Mouse (Mus musculus): ENCODE data around the gene Jmjd6.
A peak's percentile ranks its signal among the peaks of the same experiment; 100 is the strongest.

Jmjd6 gene

DNA sequence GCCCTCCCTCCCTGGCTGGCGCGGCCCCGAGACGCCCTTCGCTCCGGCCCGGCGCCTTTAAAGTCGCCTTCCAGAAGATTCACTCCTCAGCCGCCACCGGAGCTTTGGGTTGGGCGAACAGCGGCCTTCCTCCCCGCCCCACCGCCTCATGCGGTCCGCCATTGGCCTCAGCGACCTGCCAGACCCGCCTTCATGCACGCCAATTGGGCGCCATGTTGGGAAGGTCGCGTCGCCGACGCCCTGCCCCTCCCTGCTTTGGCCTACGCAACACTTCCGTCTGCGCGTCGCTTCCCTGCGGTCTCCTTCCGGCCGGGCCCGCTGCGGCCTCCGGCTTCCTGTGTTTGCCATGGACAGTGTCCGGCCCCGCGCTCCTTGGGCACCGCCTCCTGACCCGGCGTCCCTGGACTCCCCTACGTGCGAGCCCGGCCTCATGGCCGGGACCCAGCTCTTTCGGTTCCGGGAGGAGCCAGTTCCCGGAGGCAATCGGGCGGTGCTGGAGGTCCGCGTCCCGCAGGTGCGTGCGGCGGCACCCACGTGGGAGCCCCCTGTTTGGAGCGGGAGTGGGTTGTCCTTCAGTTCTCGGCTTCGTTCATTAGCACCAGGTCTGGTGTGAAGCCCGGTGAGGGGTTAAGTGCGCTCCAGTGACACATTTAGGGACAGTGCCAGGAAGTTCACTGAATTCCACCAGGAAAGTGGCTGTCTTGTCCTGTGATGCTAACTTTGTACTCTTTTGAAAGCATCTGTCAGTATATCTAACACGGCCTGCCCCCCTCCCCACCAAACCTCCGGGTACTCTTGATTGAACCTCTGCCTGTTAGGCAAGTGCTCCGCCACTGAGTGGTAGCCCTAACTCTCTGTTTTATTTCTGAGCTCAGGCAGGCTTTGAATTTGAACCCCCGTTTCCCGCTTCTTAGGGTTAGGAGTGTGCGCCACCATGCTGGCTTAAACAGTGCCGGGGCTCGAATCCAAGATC is at the start of gene Jmjd6, which contains the start of gene Mettl23:
Gene Jmjd6, minus strand, starts transcription at position 189 of the 973 bp plus-strand sequence.
Gene Mettl23, plus strand, starts transcription at position 18 of the 973 bp plus-strand sequence.
- DNase-seq (ENCODE audit: low read depth, low spot score) = peak; percentile 97

DNA sequence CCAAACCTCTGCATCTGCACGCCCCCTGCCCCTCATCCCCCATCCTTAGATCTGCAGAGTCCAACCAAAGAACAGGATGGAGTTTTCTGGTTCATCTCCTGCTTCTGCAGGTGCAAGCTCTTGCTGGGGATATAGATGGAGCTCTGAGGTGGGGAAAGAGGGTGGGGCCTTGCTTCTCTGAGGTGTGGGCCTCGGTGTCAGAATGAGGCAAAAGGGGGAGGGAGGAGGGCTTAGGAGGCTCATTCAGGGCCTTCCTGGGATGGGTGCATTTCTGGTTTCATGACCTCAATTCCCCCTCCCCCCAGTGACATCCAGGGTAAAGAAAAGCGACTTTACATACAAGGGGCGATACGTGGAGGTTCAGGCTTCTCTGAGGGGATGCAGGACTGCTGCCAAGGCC is 43.9 kb upstream of the Jmjd6 start:
- DNase-seq (ENCODE audit: low read depth, low spot score) = no peak

DNA sequence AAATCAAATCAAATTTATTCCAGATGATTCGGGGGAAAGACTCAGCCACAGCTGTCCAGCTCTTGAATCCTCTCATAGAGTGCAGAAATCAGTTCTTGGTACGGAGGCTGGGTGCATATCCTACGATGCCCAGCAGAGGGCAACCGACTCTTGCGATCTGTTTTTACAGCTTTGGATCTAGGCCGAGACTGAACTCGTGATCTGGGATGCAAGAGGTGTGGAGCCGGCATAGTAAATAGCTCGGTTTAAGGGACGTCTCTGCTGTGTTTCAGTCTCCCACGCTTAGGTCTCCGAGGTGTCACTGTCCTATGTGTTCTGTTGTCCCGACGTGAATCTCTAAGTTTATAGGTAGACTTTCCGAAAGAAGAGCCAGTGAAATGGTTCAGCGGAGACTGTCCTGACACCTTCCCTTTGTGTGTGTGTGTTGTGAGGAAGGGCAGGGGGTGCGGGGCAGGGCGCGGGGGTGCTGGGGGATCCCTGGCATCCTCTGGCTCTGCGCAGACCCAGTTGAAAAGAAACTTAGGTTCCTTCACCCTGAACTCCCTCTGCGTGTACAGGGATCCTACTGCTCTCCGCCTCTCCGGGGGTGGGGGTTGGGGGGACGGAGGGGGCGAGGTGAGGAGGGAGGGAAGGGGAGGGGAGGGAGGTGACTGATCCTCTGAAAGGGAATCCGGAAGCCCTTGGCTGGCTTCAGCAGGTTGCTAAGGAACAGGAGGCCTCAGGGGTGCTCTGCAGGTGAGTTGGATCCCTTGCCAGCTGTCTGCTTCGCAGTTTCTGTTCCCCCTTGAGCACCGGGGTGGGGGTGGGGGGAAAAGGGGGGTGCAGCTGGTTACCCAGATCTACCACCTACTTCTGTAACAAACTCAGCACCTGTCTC is 42.3 kb upstream of the Jmjd6 start:
- DNase-seq (ENCODE audit: low read depth, low spot score) = peak; percentile 95

DNA sequence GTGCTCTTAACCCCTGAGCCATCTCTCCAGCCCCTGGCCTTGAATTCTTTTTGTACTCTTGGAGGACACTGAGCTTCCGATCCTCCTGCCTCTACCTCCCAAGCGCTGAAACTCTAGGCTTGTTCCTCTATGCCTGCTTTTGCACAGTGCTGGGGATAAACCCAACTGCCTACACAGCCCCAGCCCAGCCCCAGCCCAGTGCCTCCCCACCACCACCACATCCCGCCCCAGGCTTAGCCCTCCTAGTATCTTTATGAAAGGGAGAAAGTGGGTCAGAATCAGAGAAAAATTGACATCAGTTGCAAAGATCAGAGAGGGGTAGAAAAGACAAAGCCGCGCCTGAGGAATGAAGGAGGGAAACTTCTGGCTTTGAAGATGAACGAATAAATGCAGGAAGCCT is 40.8 kb upstream of the Jmjd6 start:
- no peak for DNase-seq (ENCODE audit: low read depth, low spot score)

DNA sequence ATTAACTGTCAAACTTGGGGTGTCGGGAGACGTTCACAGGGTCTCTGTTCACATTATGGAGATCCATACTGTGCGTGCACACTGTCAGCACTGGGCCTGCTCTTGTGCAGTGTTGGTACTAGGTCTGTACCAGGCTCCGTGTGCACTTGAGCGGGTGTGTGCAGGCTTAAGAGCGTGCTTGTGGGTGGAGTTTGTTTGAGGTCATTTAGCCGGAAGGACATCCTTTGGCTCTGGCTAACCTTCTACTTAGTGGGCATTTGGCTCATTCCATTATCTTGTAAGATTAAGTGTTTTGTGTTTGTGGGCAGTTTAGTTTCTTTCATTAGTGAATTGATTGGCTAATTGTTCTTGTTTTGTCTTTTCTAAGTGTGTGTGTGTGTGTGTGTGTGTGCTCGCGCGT is 39.2 kb upstream of the Jmjd6 start:
- no peak for DNase-seq (ENCODE audit: low read depth, low spot score)

DNA sequence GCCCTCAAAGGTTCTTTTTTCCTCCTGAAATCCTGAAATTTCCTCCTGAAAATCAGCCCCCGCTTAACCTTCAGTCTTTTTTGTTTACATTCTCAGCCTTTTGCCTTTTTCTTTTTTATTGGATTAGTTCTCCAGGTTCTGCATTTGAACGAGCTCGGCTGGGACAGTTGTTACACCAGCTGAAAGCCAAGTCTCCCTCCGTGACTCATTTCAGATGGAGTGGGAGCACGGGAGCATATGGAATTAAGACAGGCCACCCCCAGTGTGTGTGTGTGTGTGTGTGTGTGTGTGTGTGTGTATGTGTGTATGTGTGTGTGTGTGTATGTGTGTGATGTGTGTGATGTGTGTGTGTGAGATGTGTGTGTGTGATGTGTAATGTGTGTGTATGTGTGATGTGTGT is 38.2 kb upstream of the Jmjd6 start:
- no peak for DNase-seq (ENCODE audit: low read depth, low spot score)

DNA sequence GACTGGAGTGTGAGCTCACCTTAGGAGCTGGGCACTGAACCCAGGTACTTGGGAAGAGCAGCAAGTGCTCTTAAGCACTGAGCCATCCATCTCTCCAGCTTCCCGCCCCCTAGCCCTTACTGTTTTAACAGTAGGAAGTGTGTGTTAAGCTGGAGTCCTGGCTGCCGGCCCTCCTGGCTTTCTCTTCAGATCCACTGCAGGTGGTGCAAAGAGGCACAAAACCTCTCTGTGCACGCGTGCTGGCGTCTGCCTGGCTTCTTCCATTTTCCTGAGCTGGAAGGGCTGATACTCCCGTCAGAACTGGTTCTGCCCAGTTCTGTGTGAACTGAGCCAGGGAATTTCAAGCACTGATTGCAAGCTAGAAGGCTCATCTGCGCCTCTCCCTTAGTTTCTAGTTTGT is 37.6 kb upstream of the Jmjd6 start:
- DNase-seq (ENCODE audit: low read depth, low spot score) = no peak

DNA sequence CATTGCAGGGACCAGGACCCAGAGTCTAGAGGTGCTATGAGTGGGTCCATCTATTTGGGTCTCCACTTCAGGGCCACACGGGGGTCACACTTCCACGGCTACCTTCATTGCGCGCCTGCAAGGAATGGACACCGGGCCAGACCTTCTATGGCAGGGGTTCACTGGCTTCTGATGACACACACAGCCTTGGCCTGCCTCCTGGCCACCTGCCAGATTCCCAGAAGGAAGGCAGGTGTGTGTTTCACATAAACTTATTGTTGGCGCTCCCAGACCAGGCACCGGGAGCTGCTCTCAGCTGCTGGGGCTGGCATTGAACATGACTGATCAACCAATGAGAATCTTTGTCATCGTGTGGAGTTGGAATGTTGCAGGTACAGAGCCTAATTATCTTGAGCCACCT is 35.2 kb upstream of the Jmjd6 start:
- no peak for DNase-seq (ENCODE audit: low read depth, low spot score)

DNA sequence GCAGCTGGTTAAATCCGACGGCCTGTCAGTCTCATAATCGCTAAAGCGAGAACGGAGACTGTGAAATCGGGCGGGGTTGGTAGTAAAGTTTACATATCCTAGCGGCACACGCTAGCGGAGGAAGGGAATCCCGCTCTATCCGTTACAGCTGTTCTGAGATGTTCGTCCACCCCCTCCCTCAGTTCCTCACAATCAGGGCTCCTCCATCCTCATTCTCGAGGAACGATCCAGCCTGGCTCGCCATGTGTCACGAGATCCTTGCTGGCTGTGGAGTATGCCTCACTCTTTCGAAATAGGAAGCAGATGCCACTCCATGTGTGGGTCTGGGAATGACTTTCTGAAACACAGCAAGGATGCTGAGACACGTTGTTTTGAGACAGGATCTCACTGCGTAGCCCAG is 30.7 kb upstream of the Jmjd6 start:
- DNase-seq (ENCODE audit: low read depth, low spot score) = no peak

DNA sequence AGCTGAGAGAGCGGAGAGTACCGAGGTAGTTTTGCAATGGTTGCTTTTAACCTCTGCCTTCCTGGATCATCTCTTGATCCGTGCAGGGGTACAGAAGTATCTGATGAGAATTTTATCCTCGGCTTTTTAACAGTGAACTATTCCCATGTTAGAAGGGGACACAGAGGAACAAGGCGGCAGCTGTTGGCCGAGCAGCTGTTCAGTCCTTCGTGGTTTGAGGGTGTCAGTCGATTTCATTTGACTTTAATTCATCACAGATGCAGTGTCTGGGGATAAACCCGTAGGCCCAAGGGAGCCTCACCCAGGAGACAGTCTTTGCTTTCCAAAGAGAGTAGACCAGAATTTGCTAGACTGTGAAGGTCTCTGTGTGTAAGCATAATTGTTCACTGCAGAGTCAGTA is 28.3 kb upstream of the Jmjd6 start:
- no peak for DNase-seq (ENCODE audit: low read depth, low spot score)

DNA sequence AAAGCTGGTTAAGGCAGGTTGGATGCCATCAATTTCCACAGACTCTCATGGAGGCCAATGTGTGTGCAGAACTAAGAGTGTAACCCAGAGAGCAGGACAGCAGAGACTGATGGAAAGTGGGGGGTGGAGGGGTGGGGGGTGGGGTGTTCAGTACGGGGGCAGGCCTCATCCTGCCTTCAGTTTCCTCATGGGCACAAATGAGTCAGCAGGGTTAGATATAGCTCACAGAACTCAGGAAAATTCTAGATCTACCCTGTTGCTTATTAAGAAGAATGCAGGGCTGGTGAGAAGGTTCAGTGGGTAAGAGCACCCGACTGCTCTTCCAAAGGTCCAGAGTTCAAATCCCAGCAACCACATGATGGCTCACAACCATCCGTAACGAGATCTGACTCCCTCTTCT is 26.4 kb upstream of the Jmjd6 start:
- DNase-seq (ENCODE audit: low read depth, low spot score) = no peak

DNA sequence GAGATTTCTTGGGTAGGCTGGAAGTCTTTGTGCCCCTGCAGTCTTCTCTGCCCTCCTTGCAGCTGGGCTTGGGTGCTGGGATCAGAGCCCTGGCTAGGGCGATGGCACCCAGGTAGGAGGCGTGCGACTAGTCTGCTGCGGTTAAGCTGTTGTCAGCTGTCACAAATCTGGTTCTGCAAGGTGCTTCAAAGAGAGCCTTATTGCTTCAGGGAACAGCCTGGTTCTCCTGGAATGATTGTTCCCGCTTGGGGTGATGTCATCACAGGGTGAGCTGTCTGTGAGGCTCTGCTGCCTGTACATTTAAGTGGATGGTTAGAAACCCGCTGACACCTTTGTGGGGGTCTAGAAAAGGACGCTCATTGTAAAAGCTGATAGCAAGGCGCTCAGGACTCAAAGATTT is 26.0 kb upstream of the Jmjd6 start:
- no peak for DNase-seq (ENCODE audit: low read depth, low spot score)

DNA sequence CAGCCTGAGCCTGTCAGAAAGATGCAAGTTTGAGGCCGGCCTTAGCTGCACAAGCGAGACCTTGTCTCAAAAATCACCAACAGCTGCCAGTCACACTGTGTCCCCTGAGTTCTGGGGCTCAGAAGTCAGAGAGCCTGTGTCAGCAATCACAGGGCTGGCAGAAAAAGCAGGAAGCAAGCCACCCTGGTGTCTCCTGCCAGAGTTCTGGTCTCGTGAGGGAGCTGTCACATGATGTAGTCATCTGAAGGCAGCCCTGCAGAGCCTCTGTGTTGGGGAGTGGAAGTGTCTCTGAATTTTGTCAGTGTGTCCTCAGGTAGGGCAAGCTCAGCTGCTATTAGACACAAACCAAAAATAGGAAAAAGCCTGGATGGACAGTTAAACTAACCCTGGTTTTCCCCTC is 24.9 kb upstream of the Jmjd6 start:
- peak; percentile 21 for DNase-seq (ENCODE audit: low read depth, low spot score)

DNA sequence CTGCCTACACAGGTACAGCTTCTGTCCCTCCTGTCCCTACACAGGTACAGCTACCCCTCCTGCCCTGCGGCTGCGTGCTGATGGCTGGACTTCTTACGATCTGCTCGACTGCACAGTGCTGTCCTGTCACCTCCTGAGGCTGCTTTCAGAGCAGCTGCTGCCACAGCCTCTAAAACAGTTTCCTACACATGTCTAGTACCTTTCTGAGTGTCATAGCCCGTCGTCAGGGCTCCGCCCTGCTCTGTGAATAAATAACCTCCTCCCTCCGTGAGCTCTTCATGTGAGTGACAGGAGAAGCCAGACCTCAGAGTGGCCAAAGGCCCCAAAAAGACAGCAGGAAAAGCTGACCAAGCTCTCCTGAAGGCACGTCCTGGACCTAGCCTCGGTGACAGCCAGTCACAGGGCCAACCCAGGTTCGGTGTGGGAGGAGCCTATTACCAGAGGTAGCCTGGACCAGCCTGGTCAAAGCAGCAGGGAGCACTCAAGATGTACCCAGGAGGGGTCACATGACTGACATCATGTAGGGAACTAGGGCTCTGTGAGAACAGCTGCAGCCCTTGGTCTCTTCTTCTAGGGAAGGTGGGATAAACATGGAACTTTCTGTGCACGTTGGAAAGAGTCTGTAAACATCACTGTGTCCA is 22.8 kb upstream of the Jmjd6 start:
- DNase-seq (ENCODE audit: low read depth, low spot score) = no peak

DNA sequence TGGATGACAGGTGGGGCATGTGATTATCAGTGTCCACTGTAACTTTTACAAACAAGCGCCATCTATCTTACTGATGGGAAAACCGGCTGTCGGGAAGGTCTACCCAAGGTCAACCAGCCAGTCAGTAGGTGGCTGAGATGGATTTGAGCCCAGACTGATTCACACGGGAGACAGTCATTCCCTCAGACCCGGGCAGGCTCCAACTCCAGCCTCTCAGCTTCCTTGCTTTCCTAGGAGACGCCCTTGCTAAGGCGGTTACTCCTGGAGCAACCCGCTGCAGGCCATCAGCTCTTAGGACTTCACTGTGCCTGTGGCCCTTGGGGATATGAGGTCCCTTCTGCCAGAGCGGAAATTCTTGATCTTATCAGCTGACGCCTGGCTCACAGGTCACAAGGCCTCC is 21.2 kb upstream of the Jmjd6 start:
- no peak for DNase-seq (ENCODE audit: low read depth, low spot score)

DNA sequence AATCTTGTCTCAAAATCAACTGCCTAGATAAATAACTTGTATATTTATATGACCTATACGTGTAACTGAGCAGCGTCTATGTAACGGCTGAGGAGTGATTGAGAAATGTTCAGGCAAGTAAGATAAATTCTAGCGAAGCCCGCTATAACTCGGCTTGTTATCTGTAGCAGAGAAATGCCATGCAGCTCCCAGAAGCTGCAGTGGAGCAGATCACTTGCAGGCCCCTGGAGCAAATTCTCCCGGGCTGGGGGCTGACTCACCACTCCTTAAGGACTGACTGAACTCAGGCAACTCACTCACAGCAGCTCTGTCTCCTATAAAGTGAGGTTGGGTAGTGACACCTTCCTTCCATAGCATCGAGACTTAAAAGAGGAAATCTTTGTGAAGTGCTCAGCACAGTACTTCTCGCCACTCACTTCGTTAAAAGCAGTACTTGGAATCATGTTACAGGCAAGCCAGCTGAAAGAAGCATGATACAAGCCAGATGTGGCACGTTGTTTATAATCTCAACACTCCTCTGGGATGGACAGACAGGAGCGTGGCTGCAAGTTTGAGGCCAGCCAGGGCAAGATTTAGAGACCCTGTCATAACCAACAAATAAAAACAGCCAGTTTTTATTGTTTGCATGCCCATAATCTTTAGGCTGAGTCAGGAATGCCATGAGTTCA is 14.1 kb upstream of the Jmjd6 start:
- DNase-seq (ENCODE audit: low read depth, low spot score) = no peak

DNA sequence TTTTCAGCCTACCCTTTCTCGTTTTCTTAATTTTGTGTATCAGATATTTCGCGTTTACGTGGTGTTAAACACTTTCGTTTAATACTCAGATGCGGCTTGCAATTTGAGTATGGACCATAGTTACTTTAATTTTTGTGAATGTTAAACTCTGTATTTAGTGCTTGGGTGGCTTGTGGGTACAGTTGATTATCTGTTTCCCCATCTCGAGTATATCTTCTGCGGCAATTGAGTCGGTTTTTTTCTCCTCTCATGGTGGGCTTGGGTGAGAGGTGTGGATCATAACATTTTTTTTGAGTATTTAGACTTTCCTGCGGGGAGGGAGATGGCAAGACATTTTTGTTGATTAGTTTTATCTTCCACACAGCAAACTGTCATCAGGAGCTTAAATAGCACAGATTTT is 11.0 kb upstream of the Jmjd6 start:
- no peak for DNase-seq (ENCODE audit: low read depth, low spot score)

DNA sequence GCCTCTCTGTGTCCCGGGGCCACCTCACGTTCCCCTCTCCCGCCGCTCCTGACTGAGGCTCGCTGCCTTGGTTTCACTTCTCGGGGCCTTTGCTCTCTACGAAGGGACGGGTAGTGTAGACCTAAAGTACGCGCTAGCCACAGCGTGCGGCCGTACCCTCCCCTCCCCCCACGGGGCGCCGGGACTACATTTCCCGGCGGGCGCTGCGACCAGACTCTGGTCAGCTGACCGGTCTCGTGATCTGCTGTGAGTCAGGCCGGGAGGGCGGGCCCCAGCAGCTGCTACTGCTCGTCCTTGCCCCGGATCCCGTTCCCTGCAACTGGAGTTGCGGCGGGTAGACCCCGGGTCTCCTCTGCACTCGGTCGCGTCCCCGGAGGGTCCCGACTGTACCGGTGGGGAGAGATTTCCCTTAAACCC is 10.3 kb upstream of the Jmjd6 start:
- DNase-seq (ENCODE audit: low read depth, low spot score) = peak; percentile 96

DNA sequence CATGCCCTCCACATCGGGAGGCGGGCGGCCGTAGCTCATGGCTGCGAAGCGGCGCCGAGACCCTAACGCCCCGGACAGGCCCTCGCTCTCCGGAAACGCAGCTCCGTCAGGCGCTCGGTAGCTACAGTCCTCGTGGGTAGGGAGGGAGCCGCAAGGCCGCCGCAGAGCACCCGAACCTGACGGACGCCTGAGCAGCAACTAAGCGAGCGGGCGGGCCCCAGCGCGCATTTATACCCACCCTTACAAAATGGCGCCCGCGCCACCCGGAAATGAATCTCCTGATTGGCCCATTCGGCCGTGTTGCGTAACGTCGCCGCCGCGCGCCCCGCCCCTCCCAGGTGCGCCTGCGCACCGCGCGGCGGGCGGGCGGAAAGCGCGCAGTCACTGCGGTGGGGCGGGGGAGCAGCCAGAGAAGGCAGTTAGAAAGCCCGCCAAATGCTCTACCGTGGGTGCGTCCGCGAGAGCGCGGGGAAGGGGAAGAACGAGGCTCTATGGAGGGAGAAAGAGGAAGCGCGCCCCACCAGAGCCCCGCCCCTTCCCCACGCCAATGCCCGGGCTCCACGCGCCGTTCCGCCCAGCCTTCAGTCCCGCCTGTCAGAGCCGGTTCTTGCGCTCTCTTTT is 9.8 kb upstream of the Jmjd6 start, which contains the start of gene Srsf2:
Gene Srsf2, minus strand, starts transcription at position 204 of the 621 bp plus-strand sequence.
- DNase-seq (ENCODE audit: low read depth, low spot score) = peak; percentile 91

DNA sequence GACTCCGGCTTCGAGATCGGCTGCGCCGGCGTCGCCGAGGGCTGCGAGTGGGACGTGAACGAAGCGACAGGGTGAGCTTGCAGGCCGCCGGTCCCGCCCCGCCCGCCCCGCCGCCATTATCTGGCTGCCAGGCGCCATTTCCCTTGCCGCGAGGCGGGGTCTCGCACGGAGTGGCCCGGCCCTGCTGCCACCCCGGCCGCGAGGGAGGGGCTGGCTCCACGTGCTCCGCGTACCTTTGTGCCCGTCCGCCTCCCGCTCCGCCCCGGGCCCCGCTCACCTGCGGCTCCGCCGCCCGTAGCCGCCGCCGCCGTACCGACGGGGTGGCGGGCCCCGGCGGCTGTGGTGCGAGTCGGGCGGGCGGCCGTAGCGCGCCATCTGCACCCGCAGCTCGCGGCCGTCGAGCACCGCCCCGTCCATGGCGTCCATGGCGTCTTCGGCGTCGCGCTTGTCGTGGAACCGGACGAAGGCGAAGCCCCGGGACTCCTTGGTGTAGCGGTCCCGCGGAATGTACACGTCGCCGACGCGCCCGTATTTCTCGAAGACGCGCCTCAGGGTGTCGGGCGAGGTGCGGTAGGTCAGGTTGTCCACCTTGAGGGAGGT is 9.1 kb upstream of the Jmjd6 start, which contains the start of gene Mfsd11:
Gene Mfsd11, plus strand, starts transcription at position 150 of the 600 bp plus-strand sequence.
- peak; percentile 55 for DNase-seq (ENCODE audit: low read depth, low spot score)

Data from 3T3-L1 (cell line).